Mouse (Mus musculus): ENCODE data around the gene Rfng.

DNA sequence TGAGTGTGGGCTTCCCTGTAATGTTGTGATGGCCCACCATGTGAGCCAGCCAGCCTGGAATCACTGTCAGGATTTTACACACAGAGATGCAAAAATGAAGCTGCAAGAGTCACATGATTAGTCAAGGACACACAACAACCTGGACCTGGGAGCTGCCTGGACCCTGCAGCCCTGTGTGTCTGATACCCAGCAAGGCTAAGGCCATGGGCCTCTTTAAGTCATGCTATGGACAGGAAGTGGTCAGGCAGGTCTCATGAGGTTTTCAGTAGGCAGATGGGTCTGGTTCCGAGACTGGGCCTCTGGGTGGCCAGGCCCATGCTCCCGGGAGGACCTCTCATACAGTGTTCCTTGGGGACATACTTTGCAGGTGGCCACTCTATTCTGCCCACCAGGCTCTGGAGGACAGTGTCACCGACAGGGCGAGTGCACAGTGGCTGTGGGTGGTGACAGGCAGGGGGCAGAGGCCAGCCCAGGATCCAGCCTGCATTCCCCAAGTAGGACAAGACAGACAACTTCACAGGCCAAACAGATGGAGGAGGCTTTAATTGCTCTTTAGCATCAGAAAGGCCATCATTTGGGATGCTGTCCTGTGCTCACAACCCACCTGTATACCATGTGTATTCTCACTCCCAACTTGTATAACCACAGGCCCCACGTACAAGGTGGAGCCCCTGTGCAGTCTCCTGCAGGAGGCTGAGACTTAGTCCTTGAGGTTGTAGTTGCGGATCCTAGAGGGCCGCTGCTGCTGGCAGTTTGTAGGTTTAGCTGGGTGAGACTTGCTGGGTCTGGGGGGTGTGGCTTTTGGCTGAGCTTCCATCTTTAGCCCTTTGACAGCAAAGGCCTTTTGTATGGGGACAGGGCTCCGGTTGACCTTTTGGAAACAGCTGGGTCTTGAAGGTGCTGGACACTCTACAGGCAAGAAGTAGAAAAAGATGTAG lies 42.3 kb upstream of the Rfng start:
- TF ChIP-seq CTCF (IDR thresholded peaks at IDR 0.05; ENCODE audit: low read depth, low read length) (no peak), TAL1 (conservative IDR thresholded peaks at IDR 0.05; ENCODE audit: low read depth, low read length) (no peak), GATA1 (IDR thresholded peaks at IDR 0.05; ENCODE audit: borderline replicate concordance, low read length) (no peak)

All from G1E (cell line).